Mouse (Mus musculus) megakaryocyte, adult 5-6 weeks (primary cell): ENCODE data around the gene Mrps22. TPM values are rescaled to one million over a fixed set of nuclear protein-coding genes. Genes with fewer than 3 reads are reported as not detected.
A peak's percentile ranks its signal among the peaks of the same experiment; 100 is the strongest.

Experiments
- ATAC-seq: 2 replicates; pipeline ENCODE4 v1.8.0; 2016; ENCODE audit warnings: mild to moderate bottlenecking, inconsistent platforms; ENCODE audit not compliant: poor library complexity, severe bottlenecking
- total RNA-seq, 2 experiments: library from RNA; stranded (forward) in 1 of 2; stranded (reverse) in 1 of 2; fragments of 153-499, 151-499 nt in 1 of 2; fragments of 221-1000, 200-1000 nt in 1 of 2; gene quantifications; 2 replicates each; pipeline versions ENCODE4 v1.2.3 to v1.2.4; 2015 to 2017

Gene Mrps22
- total RNA-seq (2015) = 15.2 and 18.9 TPM in 2 replicates
- 36.5 and 40.4 TPM in 2 replicates for total RNA-seq (2017)

GRCm38 (mm10) chr9:98601156-98601836 lies at the start of gene Mrps22:
Mrps22 (minus strand) TSS chr9:98601660.
- peak; percentile 99 for ATAC-seq

- ATAC-seq = no peak
Measured at GRCm38 (mm10) chr9:98650547-98650946, 49.1 kb upstream of the Mrps22 start.

GRCm38 (mm10) chr9:98647418-98647817 lies 46.0 kb upstream of the Mrps22 start:
- no peak for ATAC-seq

GRCm38 (mm10) chr9:98645750-98646149 lies 44.3 kb upstream of the Mrps22 start:
- 0 out of 2 replicates have a peak, but pooled peaks have one; percentile 15 for ATAC-seq

GRCm38 (mm10) chr9:98642126-98642525 lies 40.7 kb upstream of the Mrps22 start:
- ATAC-seq = no peak

GRCm38 (mm10) chr9:98633287-98634162 lies 32.1 kb upstream of the Mrps22 start:
- ATAC-seq = no peak

- ATAC-seq = no peak
Measured at GRCm38 (mm10) chr9:98628480-98628879, 27.0 kb upstream of the Mrps22 start.

GRCm38 (mm10) chr9:98604896-98605295 lies 3.4 kb upstream of the Mrps22 start:
- no peak for ATAC-seq

- ATAC-seq = no peak
Measured at GRCm38 (mm10) chr9:98601837-98602359, 438 bp upstream of the Mrps22 start.

- no peak for ATAC-seq
Measured at GRCm38 (mm10) chr9:98600094-98600493, 1.4 kb downstream of the Mrps22 start.

- no peak for ATAC-seq
Measured at GRCm38 (mm10) chr9:98583852-98584251, 17.6 kb downstream of the Mrps22 start.

GRCm38 (mm10) chr9:98563137-98564126 lies 38.0 kb downstream of the Mrps22 start, which contains the start of gene Copb2:
Copb2 (plus strand) TSS chr9:98563721.
- peak; percentile 96 for ATAC-seq

- ATAC-seq = no peak
Measured at GRCm38 (mm10) chr9:98544042-98544441, 57.4 kb downstream of the Mrps22 start.

Other genes with a start within 250 kb of the Mrps22 start
- gene Rbp1, start 178.7 kb downstream of the Mrps22 start, total RNA-seq (2015) = not detected in 2 replicates
- gene Rbp1, start 178.7 kb downstream of the Mrps22 start, total RNA-seq (2017) = not detected in 2 replicates
- gene Rbp2, start 115.5 kb downstream of the Mrps22 start, total RNA-seq (2015) = not detected in 2 replicates
- gene Rbp2, start 115.5 kb downstream of the Mrps22 start, total RNA-seq (2017) = not detected in 2 replicates
- 130 and 144 TPM in 2 replicates for gene Copb2, start 37.9 kb downstream of the Mrps22 start, total RNA-seq (2015)
- gene Copb2, start 37.9 kb downstream of the Mrps22 start, total RNA-seq (2017) = 141 and 153 TPM in 2 replicates
- not detected in 2 replicates for gene Prr23a1, start 240.8 kb upstream of the Mrps22 start, total RNA-seq (2015)
- not detected in 2 replicates for gene Prr23a1, start 240.8 kb upstream of the Mrps22 start, total RNA-seq (2017)